Mouse (Mus musculus): ENCODE measurements around the gene Elmod1.

GRCm38 (mm10) chr9:53873239-53873638, 101.9 kb downstream of the Elmod1 start:
- TF ChIP-seq EP300 (IDR thresholded peaks at IDR 0.05; ENCODE audit: low read depth) = no peak
- TF ChIP-seq CTCF (IDR thresholded peaks at IDR 0.05; ENCODE audit: low read depth) = no peak
